Mouse (Mus musculus) left cerebral cortex, postnatal 36 days (tissue): Measurements from ENCODE around the gene Aurkaip1. TPM values are rescaled to one million over a fixed set of nuclear protein-coding genes. Genes with fewer than 3 reads are reported as not detected.

Source experiments
- DNase-seq, 2 experiments: peaks; one replicate each; pipeline ENCODE4 v3.0.0; 2021 to 2022; ENCODE audit warnings: low spot score in 2 of 2, mixed read lengths in 1 of 2
- intact Hi-C: fragments of 180-260 bp; cut with DNase I; formaldehyde crosslinking; loops from one replicate; pipeline ENCODE4 v1.15.1; 2025
- microRNA-seq: library from miRNA; unstranded; fragments of <30 nt; microRNA quantifications from one replicate; pipeline ENCODE4 v1.2.0, GENCODE M21; 2022
- total RNA-seq, 2 experiments: library from RNA; stranded (reverse); gene quantifications; 2 replicates each; pipeline ENCODE4 v1.2.3; 2021

The Aurkaip1 gene
- total RNA-seq, 2 experiments from 2014 or later, result 88.7 to 101 TPM

GRCm38 (mm10) chr4:155848434-155849095 is 17.5 kb downstream of the Aurkaip1 start:
- intact Hi-C loops, result no loop called here
- no peak for DNase-seq

- DNase-seq, result no peak
- intact Hi-C loops, result no loop called here
Measured at GRCm38 (mm10) chr4:155849391-155849790, 18.3 kb downstream of the Aurkaip1 start.

GRCm38 (mm10) chr4:155849792-155850451 is 18.9 kb downstream of the Aurkaip1 start:
- no peak for DNase-seq
- intact Hi-C loops, result no loop called here

- no peak for DNase-seq
- intact Hi-C loops, result no loop called here
Measured at GRCm38 (mm10) chr4:155851368-155851767, 20.3 kb downstream of the Aurkaip1 start.

GRCm38 (mm10) chr4:155851951-155852411 is 20.9 kb downstream of the Aurkaip1 start:
- intact Hi-C loops, result no loop called here
- DNase-seq, result no peak

GRCm38 (mm10) chr4:155853421-155853820 is 22.3 kb downstream of the Aurkaip1 start:
- intact Hi-C loops, result no loop called here
- no peak for DNase-seq

- no peak for DNase-seq
- intact Hi-C loops, result no loop called here
Measured at GRCm38 (mm10) chr4:155854991-155855390, 23.9 kb downstream of the Aurkaip1 start.

- DNase-seq, result no peak
- intact Hi-C loops, result no loop called here
Measured at GRCm38 (mm10) chr4:155856071-155856470, 25.0 kb downstream of the Aurkaip1 start.

GRCm38 (mm10) chr4:155856881-155857280 is 25.8 kb downstream of the Aurkaip1 start:
- no peak for DNase-seq
- intact Hi-C loops, result no loop called here

GRCm38 (mm10) chr4:155859318-155859717 is 28.2 kb downstream of the Aurkaip1 start:
- no peak for DNase-seq
- intact Hi-C loops, result no loop called here

GRCm38 (mm10) chr4:155861787-155862186 is 30.7 kb downstream of the Aurkaip1 start:
- DNase-seq, result no peak
- intact Hi-C loops, result no loop called here

GRCm38 (mm10) chr4:155863001-155863400 is 31.9 kb downstream of the Aurkaip1 start, which contains the start of gene Tas1r3:
Tas1r3 (minus strand) TSS chr4:155863362.
- no peak for DNase-seq
- intact Hi-C loops, result no loop called here

GRCm38 (mm10) chr4:155868614-155869298 is 37.7 kb downstream of the Aurkaip1 start:
- no peak for DNase-seq
- intact Hi-C loops, result loop anchor here (2.0 kb wide), 2 partner anchors 22 to 24 kb away; partner anchors contain the start of gene Dvl1

GRCm38 (mm10) chr4:155869317-155870033 is 38.4 kb downstream of the Aurkaip1 start, which contains the start of the genes Cptp and Ints11:
Cptp (minus strand) TSS chr4:155869440.
Ints11 (plus strand) TSS chr4:155869546.
- DNase-seq, result peak; percentile 96 to 97
- intact Hi-C loops, result loop anchor here (2.0 kb wide), 2 partner anchors 23 kb away; partner anchors contain the start of gene Dvl1

- DNase-seq, result no peak
- intact Hi-C loops, result no loop called here
Measured at GRCm38 (mm10) chr4:155871404-155871803, 40.3 kb downstream of the Aurkaip1 start.

Small RNAs within 50 kb of the gene (microRNA-seq; reads per million reads assigned to microRNA genes)
- gene Gm27743, result not detected

Other genes with a start within 250 kb of the Aurkaip1 start
- 10 to 100 TPM; 49.6 to 52.6 TPM for gene Slc35e2, start 229.9 kb upstream of the Aurkaip1 start, total RNA-seq
- gene Cdk11b, start 206.4 kb upstream of the Aurkaip1 start, total RNA-seq, result 10 to 100 TPM; 44.0 to 53.0 TPM
- gene Gm10563, start 185.9 kb upstream of the Aurkaip1 start, total RNA-seq, result not detected
- 1 to 10 TPM; 1.1 to 5.3 TPM for gene Mmp23, start 177.9 kb upstream of the Aurkaip1 start, total RNA-seq
- gene Mib2, start 162.1 kb upstream of the Aurkaip1 start, total RNA-seq, result 100 to 1,000 TPM; 113 to 122 TPM
- 10 to 100 TPM; 26.4 to 35.9 TPM for gene Fndc10, start 136.9 kb upstream of the Aurkaip1 start, total RNA-seq
- gene Ssu72, start 126.5 kb upstream of the Aurkaip1 start, total RNA-seq, result 100 to 1,000 TPM in 1 of 2 experiments, 10 to 100 TPM in 1; 87.0 to 104 TPM
- gene Tmem240, start 96.5 kb upstream of the Aurkaip1 start, total RNA-seq, result 10 to 100 TPM; 55.5 to 62.2 TPM
- 10 to 100 TPM; 37.5 to 48.3 TPM for gene Atad3a, start 70.2 kb upstream of the Aurkaip1 start, total RNA-seq
- gene Vwa1, start 56.6 kb upstream of the Aurkaip1 start, total RNA-seq, result 10 to 100 TPM; 13.1 to 13.4 TPM
- 10 to 100 TPM; 18.3 to 30.0 TPM for gene Tmem88b, start 45.4 kb upstream of the Aurkaip1 start, total RNA-seq
- not detected for gene Ankrd65, start 40.8 kb upstream of the Aurkaip1 start, total RNA-seq
- 10 to 100 TPM; 77.3 to 91.6 TPM for gene Mrpl20, start 28.4 kb upstream of the Aurkaip1 start, total RNA-seq
- gene Ccnl2, start 18.8 kb upstream of the Aurkaip1 start, total RNA-seq, result 10 to 100 TPM; 50.4 to 84.5 TPM
- 10 to 100 TPM in 1 of 2 experiments, 1 to 10 TPM in 1; 5.8 to 10.3 TPM for gene Mxra8, start 8.4 kb downstream of the Aurkaip1 start, total RNA-seq
- gene Dvl1, start 16.1 kb downstream of the Aurkaip1 start, total RNA-seq, result 10 to 100 TPM; 85.8 to 91.7 TPM
- under 1 TPM; 0.11 to 0.15 TPM for gene Tas1r3, start 32.1 kb downstream of the Aurkaip1 start, total RNA-seq
- 10 to 100 TPM; 31.2 to 35.2 TPM for gene Cptp, start 38.2 kb downstream of the Aurkaip1 start, total RNA-seq
- 10 to 100 TPM; 33.2 to 34.0 TPM for gene Ints11, start 38.3 kb downstream of the Aurkaip1 start, total RNA-seq
- 10 to 100 TPM; 56.3 to 67.4 TPM for gene Pusl1, start 60.5 kb downstream of the Aurkaip1 start, total RNA-seq
- 100 to 1,000 TPM; 137 to 150 TPM for gene Acap3, start 60.5 kb downstream of the Aurkaip1 start, total RNA-seq
- 10 to 100 TPM; 78.8 to 80.1 TPM for gene Ube2j2, start 112.6 kb downstream of the Aurkaip1 start, total RNA-seq
- gene C1qtnf12, start 131.0 kb downstream of the Aurkaip1 start, total RNA-seq, result 10 to 100 TPM; 18.1 to 19.5 TPM
- gene B3galt6, start 161.4 kb downstream of the Aurkaip1 start, total RNA-seq, result 10 to 100 TPM in 1 of 2 experiments, 1 to 10 TPM in 1; 9.9 to 11.1 TPM
- 100 to 1,000 TPM; 184 to 206 TPM for gene Sdf4, start 161.6 kb downstream of the Aurkaip1 start, total RNA-seq
- 1 to 10 TPM in 1 of 2 experiments, under 1 TPM in 1; 0.39 to 1.9 TPM for gene Tnfrsf4, start 182.6 kb downstream of the Aurkaip1 start, total RNA-seq
- not detected for gene Tnfrsf18, start 194.9 kb downstream of the Aurkaip1 start, total RNA-seq
- not detected for gene Ttll10, start 228.1 kb downstream of the Aurkaip1 start, total RNA-seq